Mouse (Mus musculus) left cerebral cortex, postnatal 10 days (tissue): ENCODE results near the gene Lima1. TPM values are rescaled to one million over a fixed set of nuclear protein-coding genes. Genes with fewer than 3 reads are reported as not detected.
"Not testable (repeated sequence)": the region's sequence is repeated elsewhere in the genome, so short reads cannot be mapped to it uniquely, and the experiment has no call there.

Experiments used
- DNase-seq, 2 experiments: peaks; one replicate each; pipeline ENCODE4 v3.0.0; 2021 to 2022; ENCODE audit warnings: low spot score in 2 of 2, mixed read lengths in 1 of 2; ENCODE audit errors: extremely low spot score in 1 of 2
- intact Hi-C: fragments of 180-260 bp; cut with DNase I; formaldehyde crosslinking; loops from one replicate; pipeline ENCODE4 v1.15.1; 2025
- total RNA-seq, 2 experiments: library from RNA; stranded (reverse); gene quantifications; 2 replicates each; pipeline ENCODE4 v1.2.3; 2021

The Lima1 gene
- 1 to 10 TPM; 8.2 to 9.8 TPM for total RNA-seq

- peak; percentile 59 to 93 for DNase-seq
- intact Hi-C loops, result no loop called here
These were observed at the start of gene Lima1 for GRCm38 (mm10) chr15:99875334-99875869. TSS of gene Lima1 (minus strand) at chr15:99875456.

- DNase-seq, result no peak
- intact Hi-C loops, result no loop called here
These were observed 44.4 kb upstream of the Lima1 start for GRCm38 (mm10) chr15:99919601-99920158.

- intact Hi-C loops, result no loop called here
- DNase-seq, result no peak
These were observed 42.0 kb upstream of the Lima1 start for GRCm38 (mm10) chr15:99917264-99917663.

GRCm38 (mm10) chr15:99914613-99915012 is 39.4 kb upstream of the Lima1 start:
- no peak for DNase-seq
- intact Hi-C loops, result no loop called here

GRCm38 (mm10) chr15:99911785-99912184 is 36.5 kb upstream of the Lima1 start:
- no peak for DNase-seq
- intact Hi-C loops, result no loop called here

- intact Hi-C loops, result loop anchor here (5.0 to 10.0 kb wide), 4 partner anchors 65 to 415 kb away; partner anchors contain the start of gene Cox14
These were observed 34.2 kb upstream of the Lima1 start for GRCm38 (mm10) chr15:99909339-99909996.

GRCm38 (mm10) chr15:99907514-99907913 is 32.3 kb upstream of the Lima1 start:
- no peak for DNase-seq
- intact Hi-C loops, result loop anchor here (5.0 to 10.0 kb wide), 4 partner anchors 63 to 413 kb away; partner anchors contain the start of gene Cox14

More at GRCm38 (mm10) chr15:99909339-99909996, 34.2 kb upstream of the Lima1 start:
- peak in 1 of 2 experiments; percentile 38 for DNase-seq

- intact Hi-C loops, result loop anchor here (5.0 to 10.0 kb wide), 4 partner anchors 62 to 412 kb away; partner anchors contain the start of gene Cox14
- DNase-seq, result no peak
These were observed 31.8 kb upstream of the Lima1 start for GRCm38 (mm10) chr15:99907041-99907440.

GRCm38 (mm10) chr15:99904841-99905240 is 29.6 kb upstream of the Lima1 start:
- DNase-seq, result no peak
- intact Hi-C loops, result loop anchor here (5.0 to 10.0 kb wide), 4 partner anchors 60 to 410 kb away; partner anchors contain the start of gene Cox14

- intact Hi-C loops, result loop anchor here (10.0 kb wide), 3 partner anchors 60 to 410 kb away; partner anchors contain the start of gene Cox14
- peak; percentile 54 to 56 for DNase-seq
These were observed 29.1 kb upstream of the Lima1 start for GRCm38 (mm10) chr15:99904333-99904732.

GRCm38 (mm10) chr15:99903227-99903626 is 28.0 kb upstream of the Lima1 start:
- DNase-seq, result no peak
- intact Hi-C loops, result loop anchor here (10.0 kb wide), 3 partner anchors 58 to 408 kb away; partner anchors contain the start of gene Cox14

GRCm38 (mm10) chr15:99902786-99903185 is 27.5 kb upstream of the Lima1 start:
- DNase-seq, result no peak
- intact Hi-C loops, result loop anchor here (10.0 kb wide), 3 partner anchors 58 to 408 kb away; partner anchors contain the start of gene Cox14

GRCm38 (mm10) chr15:99896621-99897020 is 21.4 kb upstream of the Lima1 start:
- intact Hi-C loops, result no loop called here

GRCm38 (mm10) chr15:99891355-99891754 is 16.1 kb upstream of the Lima1 start:
- no peak for DNase-seq
- intact Hi-C loops, result no loop called here

More at GRCm38 (mm10) chr15:99896621-99897020, 21.4 kb upstream of the Lima1 start:
- DNase-seq, result no peak

GRCm38 (mm10) chr15:99890412-99891236 is 15.4 kb upstream of the Lima1 start:
- intact Hi-C loops, result no loop called here
- DNase-seq, result no peak

GRCm38 (mm10) chr15:99889275-99889874 is 14.1 kb upstream of the Lima1 start:
- DNase-seq, result no peak
- intact Hi-C loops, result no loop called here

- intact Hi-C loops, DNase-seq: not testable (repeated sequence)
These were observed 11.9 kb upstream of the Lima1 start for GRCm38 (mm10) chr15:99887130-99887529.

- DNase-seq, result no peak
- intact Hi-C loops, result no loop called here
These were observed 8.8 kb upstream of the Lima1 start for GRCm38 (mm10) chr15:99884038-99884437.
